Mouse (Mus musculus) kidney, adult 8-10 months (tissue): Measurements from ENCODE around the gene Nectin3.

Experiments
- DNase-seq, 2 experiments: peaks; one replicate each; pipeline ENCODE4 v3.0.0; 2022

Gene Nectin3

DNA sequence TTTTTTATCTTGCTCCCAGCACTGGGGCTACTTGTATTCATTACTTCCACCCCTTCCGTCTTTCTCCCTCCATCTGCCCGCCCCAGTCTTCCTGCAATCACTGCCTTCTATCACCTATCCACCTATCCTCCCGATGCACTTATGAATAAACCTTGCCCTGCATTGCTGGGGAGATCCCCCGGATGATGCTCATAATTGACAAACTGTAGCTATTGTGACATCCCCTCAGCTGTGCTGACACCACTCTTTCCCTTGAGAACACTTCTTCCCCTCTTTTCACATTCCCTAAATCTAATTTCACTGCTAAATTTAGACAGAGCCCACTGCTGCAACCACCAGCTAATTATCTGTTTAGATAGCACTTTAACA is at the start of gene Nectin3:
Gene Nectin3, minus strand, starts transcription at position 105 of the 369 bp plus-strand sequence.
- DNase-seq, result peak in 1 of 2 experiments; percentile 25

GRCm38 (mm10) chr16:46538092-46538491 is 39.8 kb upstream of the Nectin3 start:
- DNase-seq, result no peak

GRCm38 (mm10) chr16:46532465-46533254 is 34.3 kb upstream of the Nectin3 start:
- DNase-seq, result no peak

DNA sequence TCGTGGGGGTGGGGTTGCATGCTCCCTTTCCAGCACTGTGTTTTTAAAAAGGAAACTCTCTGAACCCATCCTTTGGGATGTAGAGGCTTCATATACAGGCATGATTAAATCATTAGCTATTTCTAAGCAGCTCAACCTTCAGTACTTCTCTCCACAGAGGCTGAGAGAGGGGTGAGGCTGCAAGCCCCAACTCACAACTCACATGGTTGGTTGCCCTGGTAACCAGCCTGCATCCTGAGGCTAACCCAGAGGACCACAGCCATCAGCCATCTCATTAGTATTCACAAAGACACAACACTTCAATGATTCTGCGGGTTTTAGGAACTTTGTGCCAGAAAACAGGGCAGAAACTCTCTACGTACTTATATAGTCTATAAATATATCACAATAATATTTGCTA is 32.7 kb upstream of the Nectin3 start:
- DNase-seq, result no peak

- DNase-seq, result no peak
Observed at GRCm38 (mm10) chr16:46520885-46521417, 22.6 kb upstream of the Nectin3 start.

- peak; percentile 54 to 71 for DNase-seq
Observed at GRCm38 (mm10) chr16:46519606-46520005, 21.3 kb upstream of the Nectin3 start.

GRCm38 (mm10) chr16:46507944-46508333 is 9.6 kb upstream of the Nectin3 start:
- DNase-seq, result no peak

DNA sequence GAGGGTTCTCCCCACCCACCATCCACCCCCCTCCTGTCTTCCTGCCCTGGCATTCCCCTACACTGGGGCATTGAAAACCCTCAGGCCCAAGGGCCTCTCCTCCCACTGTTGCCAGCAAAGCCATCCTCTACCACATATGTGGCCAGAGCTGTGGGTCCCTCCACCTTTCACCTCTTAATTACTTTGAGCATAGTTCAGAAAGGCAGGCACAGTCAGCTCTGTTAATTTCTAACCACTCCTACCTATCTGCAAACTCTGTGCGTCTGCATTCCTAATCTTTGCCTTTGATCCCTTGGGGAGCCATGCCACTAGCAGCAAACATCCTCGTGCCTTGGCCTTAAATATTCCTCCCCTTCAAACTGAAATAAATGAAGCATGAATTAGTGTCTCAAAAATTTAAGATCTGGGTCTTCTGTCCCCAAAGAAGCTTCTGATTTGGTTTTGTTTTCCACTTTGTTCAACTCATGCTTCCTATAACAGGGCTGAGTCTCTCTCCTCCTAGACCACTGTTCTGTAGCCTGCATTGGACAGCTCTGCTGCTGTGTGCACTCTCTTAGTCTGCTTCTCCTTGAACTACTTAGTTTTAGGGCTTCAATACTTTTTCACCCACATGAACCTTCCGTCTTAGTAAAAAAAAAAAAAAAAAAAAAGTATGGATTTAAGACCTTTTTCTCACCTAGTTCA is 9.1 kb upstream of the Nectin3 start:
- DNase-seq, result peak; percentile 64 to 84

GRCm38 (mm10) chr16:46504006-46504405 is 5.7 kb upstream of the Nectin3 start:
- DNase-seq, result no peak

GRCm38 (mm10) chr16:46502311-46502710 is 4.0 kb upstream of the Nectin3 start:
- no peak for DNase-seq

GRCm38 (mm10) chr16:46500759-46501158 is 2.4 kb upstream of the Nectin3 start:
- no peak for DNase-seq

DNA sequence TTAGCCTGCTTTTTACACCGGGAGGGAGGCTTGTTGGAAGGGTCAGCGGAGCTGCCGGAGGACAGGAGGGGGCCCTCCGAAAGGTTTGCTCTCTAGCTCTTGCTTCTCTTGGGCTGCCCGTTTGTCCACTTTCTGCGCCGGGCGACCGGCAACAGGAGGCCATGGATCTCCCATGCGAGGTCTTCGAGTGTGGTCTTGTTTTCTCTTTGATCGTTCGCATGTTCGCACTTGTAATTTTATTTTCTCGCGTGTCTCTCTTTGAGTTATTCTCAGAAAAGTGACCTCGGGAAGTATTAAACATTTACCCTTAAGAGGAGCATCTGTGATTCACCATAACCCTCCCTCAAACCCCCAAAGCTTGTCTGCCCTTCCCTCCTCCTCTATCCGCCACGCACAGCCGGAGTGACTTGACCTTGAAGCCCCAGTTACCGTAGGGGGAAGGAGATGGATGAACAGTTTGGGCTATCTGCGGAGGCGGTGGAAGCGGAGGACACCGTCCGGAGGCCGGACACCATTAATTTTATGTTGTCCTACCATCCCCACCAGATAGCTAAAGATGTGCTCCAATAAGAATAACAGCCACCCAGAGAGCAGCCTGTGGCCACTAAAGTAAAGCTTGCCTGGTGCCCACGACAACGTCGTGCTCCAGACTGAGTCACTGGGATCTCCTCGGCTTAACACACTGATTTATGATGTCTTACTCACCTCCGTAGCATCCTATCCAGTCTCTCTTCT is 472 bp downstream of the Nectin3 start:
- DNase-seq, result peak in 1 of 2 experiments; percentile 25

GRCm38 (mm10) chr16:46496889-46497685 is 1.2 kb downstream of the Nectin3 start:
- peak; percentile 95 to 96 for DNase-seq

- DNase-seq, result peak; percentile 49 to 65
Observed at GRCm38 (mm10) chr16:46496031-46496868, 2.1 kb downstream of the Nectin3 start.

DNA sequence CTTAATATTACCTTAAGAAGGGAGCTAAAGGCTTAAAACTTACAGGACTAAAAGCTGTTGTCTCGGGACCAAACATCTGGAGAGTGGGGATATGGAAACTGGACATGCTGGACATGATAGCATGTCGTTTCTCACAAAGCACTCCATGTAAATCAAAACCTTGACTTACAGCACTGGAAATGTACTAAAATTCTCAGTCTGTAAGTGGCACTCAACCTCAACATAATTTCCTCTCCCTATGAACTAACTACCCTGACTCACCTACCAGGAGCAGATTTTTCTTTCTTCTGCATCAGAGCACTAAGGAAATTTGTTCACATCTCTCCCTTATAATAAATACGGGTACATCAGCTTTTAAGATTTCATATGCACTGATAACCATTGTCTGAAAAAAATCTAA is 3.1 kb downstream of the Nectin3 start:
- no peak for DNase-seq

GRCm38 (mm10) chr16:46487436-46488097 is 10.8 kb downstream of the Nectin3 start:
- DNase-seq, result peak; percentile 47 to 69

GRCm38 (mm10) chr16:46477336-46477735 is 21.0 kb downstream of the Nectin3 start:
- DNase-seq, result no peak

GRCm38 (mm10) chr16:46451421-46451820 is 46.9 kb downstream of the Nectin3 start:
- no peak for DNase-seq

DNA sequence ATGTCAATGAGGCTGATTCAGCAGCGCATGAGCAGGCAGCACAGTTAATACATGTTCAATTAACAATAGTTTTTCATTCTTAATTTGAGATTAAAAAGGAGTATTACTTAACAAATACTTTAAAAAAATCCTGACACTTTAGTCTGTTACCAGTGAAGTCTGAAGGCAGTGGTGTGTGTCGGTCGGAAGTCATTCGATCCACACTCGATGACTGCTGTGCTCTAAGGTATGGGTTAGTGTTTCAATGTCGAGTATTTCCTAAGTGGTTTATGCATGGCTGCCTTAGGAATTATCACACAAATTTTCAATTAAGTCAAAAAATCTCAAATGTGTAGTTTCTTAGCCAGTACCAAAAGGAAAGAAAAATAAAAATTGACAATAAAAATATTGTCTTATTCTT is 49.3 kb downstream of the Nectin3 start:
- DNase-seq, result no peak

DNA sequence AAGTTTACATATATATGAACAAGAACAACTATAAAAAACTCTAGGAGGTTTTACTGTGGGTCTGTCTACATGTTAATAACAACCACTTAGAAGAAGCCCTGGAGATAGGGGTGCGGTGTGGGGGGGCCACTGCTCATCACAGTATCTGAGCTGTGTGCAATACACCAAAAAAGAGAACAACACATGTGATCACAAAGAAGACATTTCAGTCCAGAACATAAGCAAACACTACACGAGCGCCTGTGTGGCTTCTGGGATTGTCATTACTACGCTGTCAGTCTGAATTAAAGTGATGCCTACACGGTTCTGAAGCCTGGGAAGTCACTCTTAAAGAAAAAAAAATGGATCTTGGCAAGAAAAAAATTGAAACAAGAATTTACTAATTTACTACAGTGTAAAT is 67.0 kb downstream of the Nectin3 start:
- no peak for DNase-seq

- DNase-seq, result peak; percentile 70 to 79
Observed at GRCm38 (mm10) chr16:46416177-46416576, 82.1 kb downstream of the Nectin3 start.
